Mouse (Mus musculus) frontal cortex, postnatal 25 days (tissue): ENCODE measurements around the gene Lrrc23.
A peak's percentile ranks its signal among the peaks of the same experiment; 100 is the strongest.

Experiments used
- DNase-seq, 2 experiments: peaks; one replicate each; pipeline ENCODE4 v3.0.0; 2022; ENCODE audit warnings: low spot score in 2 of 2

The Lrrc23 gene

DNA sequence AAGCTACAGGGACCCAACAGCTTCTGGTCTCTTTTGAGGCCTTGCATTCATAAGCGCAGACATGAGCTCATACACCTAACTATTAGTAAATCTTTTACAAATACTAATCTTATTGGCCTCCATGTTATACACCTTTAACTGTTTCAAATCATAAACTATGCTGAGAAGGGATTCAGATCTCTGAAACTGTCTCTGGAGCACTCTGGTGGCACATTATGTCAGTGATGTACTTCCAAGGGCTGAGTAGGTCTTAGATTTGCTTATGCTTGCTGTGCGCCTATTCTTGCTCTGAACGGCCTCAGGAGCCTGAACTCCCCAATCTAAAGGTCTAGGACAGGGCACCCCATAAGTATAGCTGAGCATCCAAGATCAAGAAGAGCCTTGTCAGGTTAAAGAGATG is 37.7 kb downstream of the Lrrc23 start:
- no peak for DNase-seq

DNA sequence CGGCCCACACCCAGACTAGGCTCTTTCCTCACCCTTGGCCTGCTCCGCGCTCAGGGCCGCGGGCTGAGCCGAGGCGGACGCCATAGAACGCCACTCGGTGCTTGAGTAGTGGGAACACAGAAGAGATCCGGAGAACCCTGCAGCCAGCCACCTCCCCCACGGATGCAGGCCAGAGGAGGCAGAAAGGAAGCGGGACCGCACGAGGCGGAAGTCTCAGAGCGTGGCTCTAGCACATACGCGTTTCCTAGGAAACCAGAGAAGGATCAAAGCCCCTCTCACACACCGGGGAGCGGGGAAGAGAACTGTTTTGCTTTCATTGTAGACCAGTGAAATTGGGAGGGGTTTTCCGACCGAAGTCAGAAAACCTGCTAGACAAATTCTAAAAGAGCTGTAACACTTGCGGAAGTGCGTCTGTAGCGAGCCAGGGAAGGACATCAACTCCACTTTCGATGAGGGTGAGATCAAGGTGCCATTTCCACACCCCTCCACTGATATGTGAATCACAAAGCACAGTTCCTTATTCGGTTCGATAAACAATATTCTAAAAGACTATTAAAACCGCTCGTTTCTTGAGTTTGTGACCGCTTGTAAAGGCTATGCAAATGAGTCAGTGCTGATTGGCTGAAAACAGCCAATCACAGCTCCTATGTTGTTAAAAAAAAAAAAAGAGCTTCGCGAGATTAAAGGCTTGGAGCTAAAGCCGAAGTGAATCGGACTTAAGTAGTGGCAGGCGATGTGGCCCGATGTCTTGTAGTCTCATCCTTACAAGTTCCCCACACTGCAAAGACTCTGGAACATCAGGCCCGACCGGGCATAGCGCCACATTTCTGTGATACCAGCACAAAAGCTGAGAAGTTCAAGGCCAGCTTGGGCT is 38.4 kb downstream of the Lrrc23 start, which contains the start of gene Grcc10:
TSS of gene Grcc10 (minus strand) at position 487 of the 874 bp plus-strand sequence.
- peak; percentile 77 to 78 for DNase-seq

DNA sequence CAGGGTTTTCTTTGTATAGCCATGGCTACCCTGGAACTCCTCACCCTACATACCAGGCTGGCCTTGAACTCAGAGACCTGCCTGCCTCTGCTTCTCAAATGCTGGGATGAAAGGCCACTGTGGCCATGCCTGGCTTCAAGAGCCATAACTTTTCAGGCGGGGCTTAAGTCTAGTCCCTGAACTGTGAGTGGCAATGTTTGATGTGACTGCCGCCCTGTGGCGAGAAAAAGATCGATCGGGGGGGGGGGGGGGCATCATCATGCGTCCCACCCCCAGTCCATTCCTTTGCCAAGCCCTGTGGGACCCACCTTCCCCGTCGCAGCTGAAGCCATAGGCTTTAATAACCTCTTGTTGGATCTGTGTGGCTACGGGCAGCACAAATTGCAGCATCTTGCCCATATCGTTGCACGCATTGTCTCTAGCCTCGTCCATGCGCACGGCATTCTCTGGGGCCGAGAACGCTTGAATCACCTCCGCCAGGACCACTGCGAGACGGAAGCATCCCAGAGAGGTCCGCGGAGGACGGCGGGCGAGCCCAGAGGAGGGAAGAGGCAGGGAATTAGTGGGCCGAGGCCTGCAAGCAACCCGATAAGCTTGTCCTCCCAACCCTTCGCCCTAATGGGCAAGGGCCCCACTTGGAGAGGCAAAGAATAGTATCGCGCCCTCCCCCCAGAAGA is 39.2 kb downstream of the Lrrc23 start:
- DNase-seq, result no peak

DNA sequence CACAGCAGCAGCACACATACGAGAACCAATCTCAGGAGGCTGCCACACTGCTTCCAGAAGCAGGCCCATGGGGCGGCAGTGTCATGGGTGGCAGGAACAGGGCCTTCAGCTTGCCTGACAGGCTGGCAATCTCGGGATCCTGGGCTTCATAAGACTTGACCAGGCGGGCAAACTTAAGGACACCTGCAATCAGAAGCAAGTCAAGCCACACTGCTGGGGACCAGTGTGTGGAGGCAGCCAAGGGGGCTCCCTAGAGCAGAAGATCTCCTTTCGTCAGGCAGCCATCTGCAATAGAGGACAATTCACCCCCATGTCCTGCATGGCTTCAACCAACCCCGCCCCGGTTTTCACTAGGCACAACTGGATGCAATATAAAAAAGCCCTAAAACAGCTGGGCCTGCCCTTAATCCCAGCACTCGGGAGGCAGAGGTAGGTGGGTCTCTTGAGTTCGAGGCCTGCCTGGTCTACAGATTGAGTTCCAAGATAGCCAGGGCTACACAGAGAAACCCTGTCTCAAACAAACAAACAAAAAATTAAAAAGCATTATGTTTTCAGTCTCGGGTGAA is 40.2 kb downstream of the Lrrc23 start:
- no peak for DNase-seq

DNA sequence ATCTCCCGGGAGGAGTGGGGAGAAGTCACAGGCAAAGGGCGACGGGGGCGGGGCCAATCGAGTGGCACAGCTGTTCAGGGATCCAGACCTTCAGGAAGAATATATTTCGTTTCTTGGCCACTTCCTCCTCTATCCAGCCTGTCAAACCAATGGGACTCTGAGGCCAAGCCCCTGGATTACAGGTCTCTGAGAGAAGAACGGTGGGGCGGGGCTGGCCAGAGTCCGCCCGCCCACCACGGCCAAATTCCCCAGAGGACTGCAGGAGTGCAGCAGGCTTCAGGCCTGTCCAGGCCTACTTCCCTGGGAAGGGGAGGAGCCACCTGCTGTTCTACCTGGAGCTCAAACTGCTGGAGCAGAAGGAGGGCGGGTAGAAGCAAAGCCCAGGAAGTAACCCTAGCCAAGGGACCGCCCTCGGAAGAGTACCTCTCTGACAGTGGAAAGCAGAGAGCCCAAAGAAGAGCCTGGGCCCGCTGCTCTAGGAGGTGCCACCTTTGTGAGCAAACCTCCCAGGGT is 41.0 kb downstream of the Lrrc23 start, which contains the start of gene Ptpn6:
TSS of gene Ptpn6 (minus strand) at position 204 of the 513 bp plus-strand sequence.
- DNase-seq, result no peak

DNA sequence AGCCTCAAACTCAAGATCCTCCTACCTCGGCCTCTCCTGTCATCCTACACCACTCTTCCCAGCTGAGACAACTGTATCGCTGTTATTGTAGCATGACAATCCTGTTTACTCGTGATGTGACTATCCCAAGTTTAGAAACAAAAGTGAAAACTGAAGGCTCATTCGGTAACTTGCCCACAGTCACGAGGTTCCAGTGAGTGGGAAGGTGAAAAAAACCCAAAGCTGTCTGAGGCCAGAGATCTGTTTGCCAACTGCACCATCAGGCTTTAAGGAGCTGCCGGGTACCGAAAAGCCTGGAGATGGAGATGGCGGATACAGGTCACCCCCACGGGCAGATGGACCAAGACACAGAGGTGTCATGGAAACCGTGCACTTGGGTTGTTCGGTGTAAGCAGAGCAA is 42.5 kb downstream of the Lrrc23 start:
- DNase-seq, result no peak

DNA sequence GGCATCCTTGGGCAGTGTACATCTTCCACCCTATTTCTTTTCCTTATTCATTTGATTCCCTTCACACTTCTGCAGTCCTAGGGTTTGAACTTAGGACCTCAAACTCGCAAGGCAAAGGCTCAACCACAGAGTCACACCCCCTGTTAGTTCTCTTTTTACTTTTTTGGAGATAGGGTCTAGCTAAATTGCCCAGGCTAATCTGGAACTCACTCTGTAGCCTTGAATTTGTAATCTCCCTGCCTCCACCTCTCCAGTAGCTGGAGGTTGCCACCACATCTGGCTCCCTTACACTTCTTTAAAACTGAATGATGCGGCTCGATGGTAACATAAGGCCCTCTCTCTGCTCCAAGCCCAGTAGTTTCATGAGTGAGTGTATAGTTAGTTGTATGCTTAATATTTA is 45.1 kb downstream of the Lrrc23 start:
- no peak for DNase-seq

DNA sequence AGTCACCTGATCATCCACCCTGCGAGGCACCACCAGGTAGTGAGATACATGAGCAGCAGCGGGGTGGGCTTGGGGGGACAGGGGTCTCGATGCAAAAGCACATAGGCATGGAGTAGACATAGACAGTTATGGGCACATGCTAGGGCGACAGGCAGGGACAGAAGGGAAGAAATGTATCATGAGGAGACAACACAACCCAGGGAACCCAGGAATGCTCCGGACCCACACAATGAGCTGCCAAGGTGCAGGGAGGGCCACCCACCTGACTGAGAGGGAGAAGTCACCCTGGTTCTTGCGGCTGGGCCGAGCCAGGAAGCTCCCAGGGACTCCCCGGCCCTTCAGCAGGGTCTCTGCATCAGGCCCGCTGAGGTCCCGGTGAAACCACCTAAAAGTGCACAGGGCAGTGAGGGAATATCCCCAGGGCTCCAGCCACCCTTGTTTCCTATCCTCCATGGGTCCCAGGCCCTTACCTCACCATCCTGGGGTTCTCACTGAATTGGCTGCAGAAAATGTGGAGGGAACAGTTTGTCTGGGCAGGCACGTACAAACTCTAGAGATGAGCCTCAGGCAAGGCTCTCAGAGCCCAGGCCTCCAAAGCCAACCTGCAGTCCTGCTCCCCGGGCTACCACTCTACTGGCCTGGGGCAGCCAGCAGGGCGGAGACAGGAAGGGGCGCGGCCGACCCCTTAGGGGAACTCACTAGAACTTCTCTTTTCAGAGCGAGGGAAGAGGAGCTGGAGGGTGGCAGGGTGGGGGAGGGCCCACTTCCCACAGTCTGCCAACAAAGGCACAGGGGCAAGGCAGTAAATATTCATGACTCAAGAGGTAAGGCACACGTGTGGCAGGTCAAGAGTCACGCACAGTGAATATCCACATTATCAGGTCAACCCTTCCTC is 46.8 kb downstream of the Lrrc23 start:
- no peak for DNase-seq

DNA sequence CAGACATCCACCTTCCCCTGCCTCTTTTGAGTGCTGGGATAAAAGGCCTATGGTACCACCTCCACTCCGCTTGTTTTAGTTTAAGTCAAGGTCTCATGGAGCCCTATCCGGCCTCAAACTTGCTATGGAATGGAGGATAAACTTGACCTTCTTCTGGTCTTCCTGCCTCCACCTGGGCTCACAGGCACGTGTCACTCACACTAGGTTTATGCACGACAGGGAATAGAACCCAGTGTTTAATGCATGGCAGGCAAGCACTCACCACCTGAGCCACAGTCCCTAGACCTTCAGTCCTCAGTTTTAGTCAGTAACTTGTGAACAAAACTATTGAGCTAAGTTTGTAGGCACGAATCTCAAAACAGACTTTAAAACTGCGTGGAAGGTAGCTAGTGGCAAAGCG is 48.5 kb downstream of the Lrrc23 start:
- no peak for DNase-seq

DNA sequence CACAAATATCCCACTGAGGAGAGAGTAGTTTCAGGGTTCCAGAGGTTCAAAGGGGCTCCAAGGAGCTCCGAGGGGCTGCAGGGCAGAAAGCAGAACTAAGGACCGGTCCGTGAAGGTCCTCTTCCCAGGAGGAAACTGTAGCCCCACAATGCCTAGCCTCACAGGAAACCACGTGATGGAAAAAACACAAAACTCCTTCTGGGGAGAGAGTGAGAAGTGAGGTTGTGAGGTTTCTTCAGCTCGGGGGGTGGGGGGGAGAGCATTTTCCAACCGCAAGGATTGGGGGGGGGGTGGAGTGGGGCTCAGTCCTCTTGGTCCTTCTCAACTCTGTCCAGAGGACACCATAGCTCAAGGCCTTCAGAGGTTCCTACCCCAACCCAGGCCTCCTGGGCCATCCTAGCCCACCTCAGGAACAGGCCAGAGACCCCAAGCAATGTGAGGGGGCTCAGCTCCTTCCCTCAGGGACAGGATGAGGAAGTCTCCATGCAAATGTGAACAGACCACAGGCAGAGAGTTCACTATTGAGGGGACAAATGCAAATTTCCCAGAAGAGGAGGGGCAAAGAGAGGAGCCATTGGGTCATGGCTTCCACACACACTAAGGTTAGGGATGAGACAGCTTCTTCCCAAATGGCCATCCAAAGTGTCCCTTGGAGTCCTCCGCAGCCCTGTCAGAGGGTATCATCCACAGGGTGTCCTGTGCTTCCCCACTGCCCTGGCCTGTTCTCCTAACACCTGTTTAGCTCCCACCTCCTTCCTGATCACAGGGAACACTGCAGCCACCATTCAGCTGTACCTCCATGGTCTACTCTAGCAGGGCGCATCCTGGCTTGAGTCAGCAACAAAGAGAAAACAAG is 49.4 kb downstream of the Lrrc23 start:
- no peak for DNase-seq

DNA sequence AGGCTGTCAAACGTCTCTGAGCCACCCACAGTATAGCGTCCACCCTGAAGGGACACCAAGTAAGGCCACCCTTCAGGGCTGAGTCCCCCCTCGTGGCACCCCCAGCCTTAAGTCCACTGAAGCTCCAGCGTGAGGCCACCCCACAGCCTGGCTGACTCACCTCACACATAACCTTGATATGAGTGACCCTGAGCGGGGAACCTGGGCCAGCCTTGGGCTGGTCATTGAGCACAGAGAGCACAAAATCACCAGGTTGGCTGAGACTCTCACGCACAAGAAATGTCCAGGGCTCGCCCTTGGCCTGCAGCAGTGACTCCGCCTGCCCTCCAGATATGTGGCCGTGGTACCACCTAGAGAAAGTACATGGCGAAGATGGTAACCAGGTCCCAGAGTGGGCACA is 50.9 kb downstream of the Lrrc23 start:
- DNase-seq, result no peak

DNA sequence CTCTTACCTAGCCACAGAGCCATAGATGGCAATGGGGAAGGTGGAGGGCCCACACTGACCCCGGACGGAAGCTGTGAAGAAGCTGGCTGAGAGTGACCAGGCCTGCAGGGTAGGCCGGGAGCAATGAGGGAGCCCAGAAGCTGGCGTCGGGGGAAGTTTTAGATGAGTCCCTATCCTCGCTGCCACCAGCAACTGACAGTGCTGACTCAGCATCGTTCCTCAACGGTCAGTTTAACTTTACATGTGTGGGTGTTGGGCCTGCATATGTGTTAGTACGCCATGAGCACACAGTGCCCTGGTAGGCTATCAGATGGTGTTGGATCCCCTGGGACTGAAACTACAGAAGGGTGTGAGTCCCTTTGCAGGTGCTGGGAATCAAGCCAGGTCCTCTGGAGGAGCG is 55.1 kb downstream of the Lrrc23 start:
- DNase-seq, result no peak

DNA sequence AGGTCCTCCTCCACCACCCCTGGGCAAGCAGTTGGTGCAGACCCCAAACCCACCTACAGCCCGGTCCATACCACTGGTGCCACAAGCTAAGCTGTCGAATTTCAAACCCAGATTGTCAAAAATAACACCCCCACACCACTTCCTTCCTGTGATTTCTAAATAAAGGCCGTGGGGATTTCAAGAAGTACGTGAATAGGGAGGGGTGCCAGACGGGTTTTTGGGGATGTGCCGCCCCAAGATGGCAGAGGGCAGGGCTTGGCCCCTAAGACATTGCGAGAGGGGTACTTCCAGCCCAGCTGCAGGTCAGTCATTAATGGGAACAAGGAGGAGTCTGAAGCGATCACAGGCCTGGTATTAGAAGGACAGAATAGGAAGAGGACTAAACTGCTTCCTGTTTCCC is 56.0 kb downstream of the Lrrc23 start:
- DNase-seq, result no peak

DNA sequence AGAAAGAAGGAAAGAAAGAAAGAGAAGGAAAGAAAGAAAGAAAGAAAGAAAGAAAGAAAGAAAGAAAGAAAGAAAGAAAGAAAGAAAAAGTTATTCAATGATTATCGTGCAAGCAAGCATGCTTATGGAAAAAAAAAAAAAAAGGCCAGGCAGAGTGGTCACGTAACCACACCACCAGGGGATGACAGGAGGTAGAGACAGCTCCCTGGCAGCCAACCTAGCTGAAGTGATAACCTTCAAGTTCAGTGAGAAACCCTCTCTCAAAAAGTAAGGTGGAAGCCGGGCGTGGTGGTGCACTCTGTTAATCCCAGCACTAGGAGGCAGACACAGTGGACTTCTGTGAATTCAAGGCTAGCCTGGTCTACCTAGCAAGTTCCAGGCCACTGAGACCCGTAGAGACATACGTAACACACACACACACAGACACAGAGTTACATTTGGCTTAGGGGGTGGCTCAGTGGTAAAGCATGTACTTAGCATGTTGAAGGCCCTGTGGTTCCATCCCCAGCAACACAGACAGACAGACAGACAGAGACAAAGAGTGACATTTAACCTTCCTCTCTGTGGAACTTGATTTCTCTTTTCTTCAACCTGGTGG is 56.6 kb downstream of the Lrrc23 start:
- no peak for DNase-seq

DNA sequence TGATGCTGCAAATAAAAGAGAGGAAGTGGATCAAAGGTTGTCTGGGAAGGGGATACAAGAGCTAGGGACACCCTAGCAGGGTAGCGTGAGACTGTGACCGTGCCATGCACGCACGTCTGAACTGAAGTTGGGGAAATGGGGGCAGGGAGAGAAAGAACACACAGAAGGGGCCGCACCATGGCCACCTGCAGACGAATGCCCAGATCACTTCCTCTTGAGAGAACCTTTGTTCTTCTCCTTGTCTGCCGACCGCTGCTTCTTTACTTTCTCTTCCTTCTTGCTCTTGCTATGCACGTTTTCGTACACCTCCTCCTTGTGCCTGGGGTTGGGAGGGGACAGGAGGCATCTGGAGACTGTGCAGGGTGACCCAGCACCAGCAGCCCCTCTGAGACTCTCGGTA is 58.6 kb downstream of the Lrrc23 start:
- DNase-seq, result no peak
